Mouse (Mus musculus): ENCODE data around the gene March1. TPM values are rescaled to one million over a fixed set of nuclear protein-coding genes. Genes with fewer than 3 reads are reported as not detected.

March1 gene
- polyA plus RNA-seq, 1 experiment from 2014 or later, result 0.50 TPM

- Histone ChIP-seq H3K4me2 (replicated peaks; ENCODE audit: low read depth) (no peak overlapping the region), H3K4me1 (replicated peaks; ENCODE audit: control insufficient read depth, insufficient read depth) (no peaks in the 10 kb centered on the region), H3K36me3 (ENCODE audit: control insufficient read depth, insufficient read depth, low read length) (no peaks in the 10 kb centered on the region), H3K4me3 (ENCODE audit: low read depth, low read length) (no peak overlapping the region), H3K27me3 (ENCODE audit: control insufficient read depth, insufficient read depth, low read length) (no peaks in the 10 kb centered on the region), H3K9ac (ENCODE audit: low read length) (no peak overlapping the region), H3K27ac (replicated peaks) (no peak overlapping the region), H3K9me3 (ENCODE audit: control insufficient read depth, low read length) (no peaks in the 10 kb centered on the region)
- 48% methylated on average over 1 of the region's 1 CpGs for WGBS
- no peak for TF ChIP-seq CTCF (IDR thresholded peaks at IDR 0.05; ENCODE audit: low read depth)
- TF ChIP-seq EP300 (optimal IDR thresholded peaks at IDR 0.05), result no peak
- ATAC-seq (ENCODE audit: low FRiP score, low TSS enrichment), result no peak
- DNase-seq (ENCODE audit: low spot score), result no peak
Measured at GRCm38 (mm10) chr8:66166835-66167234, 549.1 kb downstream of the March1 start.

GRCm38 (mm10) chr8:66167405-66168173 is 549.9 kb downstream of the March1 start:
- H3K9ac ChIP-seq (ENCODE audit: low read length), result no peak overlapping the region
- WGBS, result 69% methylated on average over 2 of the region's 2 CpGs
- no peak overlapping the region for H3K4me3 ChIP-seq (ENCODE audit: low read depth, low read length)
- DNase-seq (ENCODE audit: low spot score) (no peak), ATAC-seq (ENCODE audit: low FRiP score, low TSS enrichment) (no peak)
- H3K27me3 ChIP-seq (ENCODE audit: control insufficient read depth, insufficient read depth, low read length), result no peaks in the 10 kb centered on the region
- no peak overlapping the region for H3K27ac ChIP-seq (replicated peaks)
- no peak overlapping the region for H3K4me2 ChIP-seq (replicated peaks; ENCODE audit: low read depth)
- no peaks in the 10 kb centered on the region for H3K4me1 ChIP-seq (replicated peaks; ENCODE audit: control insufficient read depth, insufficient read depth)
- H3K9me3 ChIP-seq (ENCODE audit: control insufficient read depth, low read length), result no peaks in the 10 kb centered on the region
- no peak for TF ChIP-seq CTCF (IDR thresholded peaks at IDR 0.05; ENCODE audit: low read depth)
- no peak for TF ChIP-seq EP300 (optimal IDR thresholded peaks at IDR 0.05)
- H3K36me3 ChIP-seq (ENCODE audit: control insufficient read depth, insufficient read depth, low read length), result no peaks in the 10 kb centered on the region

- Histone ChIP-seq H3K4me1 (replicated peaks; ENCODE audit: control insufficient read depth, insufficient read depth) (no peaks in the 10 kb centered on the region), H3K4me2 (replicated peaks; ENCODE audit: low read depth) (no peak overlapping the region), H3K27ac (replicated peaks) (no peak overlapping the region), H3K27me3 (ENCODE audit: control insufficient read depth, insufficient read depth, low read length) (no peaks in the 10 kb centered on the region), H3K36me3 (ENCODE audit: control insufficient read depth, insufficient read depth, low read length) (no peaks in the 10 kb centered on the region), H3K9me3 (ENCODE audit: control insufficient read depth, low read length) (no peaks in the 10 kb centered on the region), H3K9ac (ENCODE audit: low read length) (no peak overlapping the region), H3K4me3 (ENCODE audit: low read depth, low read length) (no peak overlapping the region)
- no peak for DNase-seq (ENCODE audit: low spot score)
- no peak for ATAC-seq (ENCODE audit: low FRiP score, low TSS enrichment)
- 93% methylated on average over 1 of the region's 1 CpGs for WGBS
- TF ChIP-seq CTCF (IDR thresholded peaks at IDR 0.05; ENCODE audit: low read depth) (no peak), EP300 (optimal IDR thresholded peaks at IDR 0.05) (no peak)
Measured at GRCm38 (mm10) chr8:66179336-66179735, 561.6 kb downstream of the March1 start.

DNA sequence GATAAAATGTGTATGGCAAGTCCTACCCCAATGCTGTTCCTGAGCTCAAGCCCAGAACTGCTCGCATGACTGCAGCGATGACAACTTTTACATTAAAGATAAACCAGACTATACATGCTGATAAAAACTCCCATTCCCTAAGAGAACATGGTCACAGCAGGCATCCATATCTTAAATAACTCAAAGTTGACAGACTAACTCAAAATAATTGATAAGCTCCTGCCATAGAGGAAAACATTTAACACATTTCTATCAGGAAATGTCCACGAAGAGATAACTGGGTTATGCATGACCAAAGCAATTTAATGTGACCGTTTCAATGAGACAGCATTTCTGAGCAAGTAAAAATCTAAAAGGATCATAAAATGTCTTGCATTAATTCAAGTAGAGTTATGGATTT is 563.6 kb downstream of the March1 start:
- no peak overlapping the region for H3K9ac ChIP-seq (ENCODE audit: low read length)
- no peak overlapping the region for H3K4me2 ChIP-seq (replicated peaks; ENCODE audit: low read depth)
- ATAC-seq (ENCODE audit: low FRiP score, low TSS enrichment) (no peak), DNase-seq (ENCODE audit: low spot score) (no peak)
- no peaks in the 10 kb centered on the region for H3K9me3 ChIP-seq (ENCODE audit: control insufficient read depth, low read length)
- no peaks in the 10 kb centered on the region for H3K36me3 ChIP-seq (ENCODE audit: control insufficient read depth, insufficient read depth, low read length)
- H3K4me1 ChIP-seq (replicated peaks; ENCODE audit: control insufficient read depth, insufficient read depth), result no peaks in the 10 kb centered on the region
- 66% methylated on average over 4 of the region's 4 CpGs for WGBS
- TF ChIP-seq EP300 (optimal IDR thresholded peaks at IDR 0.05) (no peak), CTCF (IDR thresholded peaks at IDR 0.05; ENCODE audit: low read depth) (no peak)
- no peaks in the 10 kb centered on the region for H3K27me3 ChIP-seq (ENCODE audit: control insufficient read depth, insufficient read depth, low read length)
- H3K4me3 ChIP-seq (ENCODE audit: low read depth, low read length), result no peak overlapping the region
- no peak overlapping the region for H3K27ac ChIP-seq (replicated peaks)

GRCm38 (mm10) chr8:66182257-66182656 is 564.6 kb downstream of the March1 start:
- H3K4me2 ChIP-seq (replicated peaks; ENCODE audit: low read depth), result no peak overlapping the region
- H3K36me3 ChIP-seq (ENCODE audit: control insufficient read depth, insufficient read depth, low read length), result no peaks in the 10 kb centered on the region
- 20% methylated on average over 3 of the region's 3 CpGs for WGBS
- no peak for ATAC-seq (ENCODE audit: low FRiP score, low TSS enrichment)
- H3K9ac ChIP-seq (ENCODE audit: low read length), result no peak overlapping the region
- H3K27ac ChIP-seq (replicated peaks), result no peak overlapping the region
- no peaks in the 10 kb centered on the region for H3K9me3 ChIP-seq (ENCODE audit: control insufficient read depth, low read length)
- no peak overlapping the region for H3K4me3 ChIP-seq (ENCODE audit: low read depth, low read length)
- no peak for DNase-seq (ENCODE audit: low spot score)
- H3K4me1 ChIP-seq (replicated peaks; ENCODE audit: control insufficient read depth, insufficient read depth), result no peaks in the 10 kb centered on the region
- TF ChIP-seq CTCF (IDR thresholded peaks at IDR 0.05; ENCODE audit: low read depth) (no peak), EP300 (optimal IDR thresholded peaks at IDR 0.05) (no peak)
- no peaks in the 10 kb centered on the region for H3K27me3 ChIP-seq (ENCODE audit: control insufficient read depth, insufficient read depth, low read length)

- no peaks in the 10 kb centered on the region for H3K27me3 ChIP-seq (ENCODE audit: control insufficient read depth, insufficient read depth, low read length)
- ATAC-seq (ENCODE audit: low FRiP score, low TSS enrichment) (no peak), DNase-seq (ENCODE audit: low spot score) (no peak)
- no peak overlapping the region for H3K9ac ChIP-seq (ENCODE audit: low read length)
- no peak overlapping the region for H3K4me2 ChIP-seq (replicated peaks; ENCODE audit: low read depth)
- no peak overlapping the region for H3K4me3 ChIP-seq (ENCODE audit: low read depth, low read length)
- no peaks in the 10 kb centered on the region for H3K4me1 ChIP-seq (replicated peaks; ENCODE audit: control insufficient read depth, insufficient read depth)
- no peak overlapping the region for H3K27ac ChIP-seq (replicated peaks)
- no peak for TF ChIP-seq EP300 (optimal IDR thresholded peaks at IDR 0.05)
- no peak for TF ChIP-seq CTCF (IDR thresholded peaks at IDR 0.05; ENCODE audit: low read depth)
- no peaks in the 10 kb centered on the region for H3K9me3 ChIP-seq (ENCODE audit: control insufficient read depth, low read length)
- H3K36me3 ChIP-seq (ENCODE audit: control insufficient read depth, insufficient read depth, low read length), result no peaks in the 10 kb centered on the region
- 51% methylated on average over 2 of the region's 2 CpGs for WGBS
Measured at GRCm38 (mm10) chr8:66183454-66183853, 565.8 kb downstream of the March1 start.
